Mouse (Mus musculus): Measurements from ENCODE around the gene Stx2.

Stx2 gene

GRCm38 (mm10) chr5:128971298-128971697 lies 37.1 kb downstream of the Stx2 start:
- in situ Hi-C loops (cut with MboI; ENCODE audit: low pct_unique_long_range_greater_than_20kb in 1 of 2, low sequenced_read_pairs in 2 of 2, unreplicated experiment in 1 of 2) = loop anchor here in 1 of 2 experiments (25.0 kb wide), 1 partner anchor 159 kb away; no protein-coding TSS in a partner anchor

- in situ Hi-C loops (cut with MboI; ENCODE audit: low pct_unique_long_range_greater_than_20kb in 1 of 2, low sequenced_read_pairs in 2 of 2, unreplicated experiment in 1 of 2) = loop anchor here in 1 of 2 experiments (25.0 kb wide), 1 partner anchor 159 kb away; no protein-coding TSS in a partner anchor
These were observed 37.5 kb downstream of the Stx2 start for GRCm38 (mm10) chr5:128970878-128971277.

GRCm38 (mm10) chr5:128964353-128964752 lies 44.0 kb downstream of the Stx2 start:
- in situ Hi-C loops (cut with MboI; ENCODE audit: low pct_unique_long_range_greater_than_20kb in 1 of 2, low sequenced_read_pairs in 2 of 2, unreplicated experiment in 1 of 2) = loop anchor here in 1 of 2 experiments (25.0 kb wide), 1 partner anchor 152 kb away; no protein-coding TSS in a partner anchor

- in situ Hi-C loops (cut with MboI; ENCODE audit: low pct_unique_long_range_greater_than_20kb in 1 of 2, low sequenced_read_pairs in 2 of 2, unreplicated experiment in 1 of 2) = loop anchor here in 1 of 2 experiments (25.0 kb wide), 1 partner anchor 147 kb away; no protein-coding TSS in a partner anchor
These were observed 49.5 kb downstream of the Stx2 start for GRCm38 (mm10) chr5:128958916-128959315.

GRCm38 (mm10) chr5:128954371-128954770 lies 54.0 kb downstream of the Stx2 start:
- in situ Hi-C loops (cut with MboI; ENCODE audit: low pct_unique_long_range_greater_than_20kb in 1 of 2, low sequenced_read_pairs in 2 of 2, unreplicated experiment in 1 of 2) = loop anchor here in 1 of 2 experiments (25.0 kb wide), 1 partner anchor 142 kb away; no protein-coding TSS in a partner anchor

GRCm38 (mm10) chr5:128953278-128954070 lies 54.9 kb downstream of the Stx2 start, which contains the start of gene Rimbp2:
Gene Rimbp2 (minus strand): TSS chr5:128953486.
- in situ Hi-C loops (cut with MboI; ENCODE audit: low pct_unique_long_range_greater_than_20kb in 1 of 2, low sequenced_read_pairs in 2 of 2, unreplicated experiment in 1 of 2) = loop anchor here in 1 of 2 experiments (25.0 kb wide), 1 partner anchor 141 kb away; no protein-coding TSS in a partner anchor

GRCm38 (mm10) chr5:128952291-128953195 lies 55.8 kb downstream of the Stx2 start:
- in situ Hi-C loops (cut with MboI; ENCODE audit: low pct_unique_long_range_greater_than_20kb in 1 of 2, low sequenced_read_pairs in 2 of 2, unreplicated experiment in 1 of 2) = loop anchor here in 1 of 2 experiments (25.0 kb wide), 1 partner anchor 140 kb away; no protein-coding TSS in a partner anchor

- in situ Hi-C loops (cut with MboI; ENCODE audit: low pct_unique_long_range_greater_than_20kb in 1 of 2, low sequenced_read_pairs in 2 of 2, unreplicated experiment in 1 of 2) = loop anchor here in 1 of 2 experiments (25.0 kb wide), 1 partner anchor 139 kb away; no protein-coding TSS in a partner anchor
These were observed 56.9 kb downstream of the Stx2 start for GRCm38 (mm10) chr5:128951472-128951871.

- in situ Hi-C loops (cut with MboI; ENCODE audit: low pct_unique_long_range_greater_than_20kb in 1 of 2, low sequenced_read_pairs in 2 of 2, unreplicated experiment in 1 of 2) = no loop called here
These were observed 61.3 kb downstream of the Stx2 start for GRCm38 (mm10) chr5:128947093-128947492.

GRCm38 (mm10) chr5:128940436-128940835 lies 67.9 kb downstream of the Stx2 start:
- in situ Hi-C loops (cut with MboI; ENCODE audit: low pct_unique_long_range_greater_than_20kb in 1 of 2, low sequenced_read_pairs in 2 of 2, unreplicated experiment in 1 of 2) = no loop called here

- in situ Hi-C loops (cut with MboI; ENCODE audit: low pct_unique_long_range_greater_than_20kb in 1 of 2, low sequenced_read_pairs in 2 of 2, unreplicated experiment in 1 of 2) = loop anchor here in 1 of 2 experiments (10.0 kb wide), 1 partner anchor 111 kb away; no protein-coding TSS in a partner anchor
These were observed 72.9 kb downstream of the Stx2 start for GRCm38 (mm10) chr5:128935359-128935899.

Data from mouse embryonic stem cell (cell line).